Mouse (Mus musculus) ovary, adult 18-20 months (tissue): Measurements from ENCODE around the gene Tssc4.
A peak's percentile ranks its signal among the peaks of the same experiment; 100 is the strongest.

Source experiments
- DNase-seq: peaks from one replicate; pipeline ENCODE4 v3.0.0; 2022; ENCODE audit warnings: low spot score, mixed read lengths

Gene Tssc4

GRCm38 (mm10) chr7:143068882-143069591, at the start of gene Tssc4:
Gene Tssc4 (plus strand): TSS chr7:143069249.
- peak; percentile 99 for DNase-seq

- no peak for DNase-seq
These were observed 49.0 kb upstream of the Tssc4 start for GRCm38 (mm10) chr7:143020040-143020439.

- DNase-seq, result no peak
These were observed 48.3 kb upstream of the Tssc4 start for GRCm38 (mm10) chr7:143020764-143021163.

- DNase-seq, result no peak
These were observed 47.5 kb upstream of the Tssc4 start for GRCm38 (mm10) chr7:143021356-143022164.

- no peak for DNase-seq
These were observed 45.5 kb upstream of the Tssc4 start for GRCm38 (mm10) chr7:143023499-143023898.

- DNase-seq, result no peak
These were observed 44.8 kb upstream of the Tssc4 start for GRCm38 (mm10) chr7:143024293-143024692.

GRCm38 (mm10) chr7:143025496-143025895, 43.6 kb upstream of the Tssc4 start:
- DNase-seq, result no peak

- no peak for DNase-seq
These were observed 41.9 kb upstream of the Tssc4 start for GRCm38 (mm10) chr7:143027196-143027595.

- no peak for DNase-seq
These were observed 37.2 kb upstream of the Tssc4 start for GRCm38 (mm10) chr7:143031816-143032215.

GRCm38 (mm10) chr7:143033581-143033980, 35.5 kb upstream of the Tssc4 start:
- DNase-seq, result no peak

GRCm38 (mm10) chr7:143034112-143034511, 34.9 kb upstream of the Tssc4 start:
- no peak for DNase-seq

- DNase-seq, result no peak
These were observed 34.3 kb upstream of the Tssc4 start for GRCm38 (mm10) chr7:143034519-143035450.

- DNase-seq, result no peak
These were observed 32.3 kb upstream of the Tssc4 start for GRCm38 (mm10) chr7:143036787-143037186.

- DNase-seq, result no peak
These were observed 31.7 kb upstream of the Tssc4 start for GRCm38 (mm10) chr7:143037306-143037705.

GRCm38 (mm10) chr7:143038174-143038931, 30.7 kb upstream of the Tssc4 start:
- no peak for DNase-seq

- no peak for DNase-seq
These were observed 28.5 kb upstream of the Tssc4 start for GRCm38 (mm10) chr7:143040561-143040960.

GRCm38 (mm10) chr7:143041138-143041822, 27.8 kb upstream of the Tssc4 start:
- no peak for DNase-seq

- peak; percentile 80 for DNase-seq
These were observed 27.0 kb upstream of the Tssc4 start for GRCm38 (mm10) chr7:143042089-143042488.

- no peak for DNase-seq
These were observed 26.1 kb upstream of the Tssc4 start for GRCm38 (mm10) chr7:143042897-143043300.

- DNase-seq, result no peak
These were observed 24.8 kb upstream of the Tssc4 start for GRCm38 (mm10) chr7:143044049-143044825.
